Mouse (Mus musculus) adrenal gland, postnatal 14 days (tissue): ENCODE measurements at regions not wholly inside any gene's neighbourhood (a gene's known extent, or its start where the extent isn't known, plus 50 kb on each side); places are given as distances from the start of the nearest gene placed in this dataset.

ENCODE experiments used
- DNase-seq: peaks from one replicate; pipeline ENCODE4 v3.0.0; 2021; ENCODE audit warnings: mixed read lengths

DNA sequence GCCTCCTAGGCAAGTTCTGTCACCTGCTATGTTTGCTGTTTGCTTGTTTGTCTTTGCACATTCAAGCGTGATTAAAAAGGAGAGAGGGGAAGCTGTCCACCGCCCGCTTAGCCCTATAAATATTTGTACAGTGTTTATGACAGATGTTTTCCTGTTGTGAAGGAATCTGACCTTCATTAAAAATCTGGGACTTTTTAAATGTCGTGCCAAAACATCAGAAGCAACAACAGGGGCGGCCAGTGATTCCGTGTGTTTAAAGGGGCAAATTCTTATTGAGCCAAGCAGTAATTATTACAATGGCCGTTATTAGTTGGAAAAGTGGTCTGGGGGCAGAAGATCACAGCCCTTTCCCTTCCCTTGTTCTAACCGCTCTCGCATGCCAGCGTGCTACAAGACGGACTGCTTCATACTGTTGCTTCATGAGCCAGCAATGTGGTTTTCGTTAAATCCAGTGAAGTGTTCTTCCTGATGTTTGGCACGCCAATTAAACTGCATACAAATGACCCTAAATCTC, 119.3 kb downstream of the Gas1 start:
- peak; percentile 21 for DNase-seq

DNA sequence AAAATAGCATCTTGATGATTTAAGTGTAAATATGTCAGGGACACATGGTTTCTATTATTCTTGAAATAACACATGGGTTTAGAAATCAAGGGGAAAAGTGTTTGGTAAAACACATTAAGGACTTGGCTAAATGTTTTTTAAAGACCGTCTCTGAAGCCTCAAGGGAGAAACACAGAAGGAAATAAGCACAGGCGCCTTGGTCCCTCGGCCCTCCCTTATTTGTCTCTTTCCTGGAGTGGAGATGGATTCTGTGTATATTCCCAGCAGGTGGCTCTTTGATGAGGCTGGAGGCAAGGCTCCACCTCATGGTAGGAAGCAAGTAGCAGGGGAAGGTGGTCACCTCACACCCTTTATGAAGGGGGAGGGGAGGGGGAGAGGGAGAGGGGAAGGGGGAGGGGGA, 122.6 kb downstream of the Gas1 start:
- DNase-seq = no peak

DNA sequence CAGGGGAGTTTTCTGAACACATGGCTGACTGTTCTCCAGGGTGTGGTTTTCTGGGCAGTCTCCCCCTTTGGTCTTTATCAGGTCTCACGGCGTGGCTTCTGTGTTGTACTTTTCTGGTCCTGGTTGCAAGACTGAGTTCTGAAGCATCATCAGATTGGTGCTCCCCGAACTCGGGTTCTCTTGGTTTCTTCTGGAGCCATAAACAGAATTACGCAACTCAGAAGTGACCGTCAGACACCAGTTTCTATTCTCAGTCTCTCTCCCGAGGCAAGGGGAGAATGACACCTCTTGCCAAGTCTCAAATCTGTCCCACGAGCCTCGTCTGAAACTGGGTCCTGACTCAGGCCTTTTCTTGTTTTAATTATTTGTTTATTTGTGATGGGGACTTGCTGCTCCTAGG, 123.1 kb downstream of the Gas1 start:
- no peak for DNase-seq

DNA sequence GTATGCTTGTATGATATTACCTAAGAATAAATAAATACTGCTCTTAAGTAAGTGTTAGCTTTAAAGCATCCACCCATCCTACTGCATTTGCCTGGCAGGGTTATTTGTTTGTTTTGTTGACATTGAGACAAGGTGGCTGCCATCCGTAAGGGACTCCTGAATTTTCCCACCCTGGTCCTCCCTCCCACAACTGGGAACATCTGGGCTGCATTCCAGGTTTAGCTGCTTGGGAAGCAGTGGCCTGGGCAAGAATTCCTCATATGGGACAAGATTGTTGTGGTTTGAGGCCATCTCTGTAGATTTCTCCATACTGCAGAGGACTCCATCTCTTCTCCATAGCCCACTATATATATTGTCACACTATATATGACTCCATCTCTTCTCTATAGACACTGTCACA, 125.3 kb downstream of the Gas1 start:
- DNase-seq = no peak

- no peak for DNase-seq
Observed at GRCm38 (mm10) chr13:60050799-60051580, 126.2 kb downstream of the Gas1 start.

DNA sequence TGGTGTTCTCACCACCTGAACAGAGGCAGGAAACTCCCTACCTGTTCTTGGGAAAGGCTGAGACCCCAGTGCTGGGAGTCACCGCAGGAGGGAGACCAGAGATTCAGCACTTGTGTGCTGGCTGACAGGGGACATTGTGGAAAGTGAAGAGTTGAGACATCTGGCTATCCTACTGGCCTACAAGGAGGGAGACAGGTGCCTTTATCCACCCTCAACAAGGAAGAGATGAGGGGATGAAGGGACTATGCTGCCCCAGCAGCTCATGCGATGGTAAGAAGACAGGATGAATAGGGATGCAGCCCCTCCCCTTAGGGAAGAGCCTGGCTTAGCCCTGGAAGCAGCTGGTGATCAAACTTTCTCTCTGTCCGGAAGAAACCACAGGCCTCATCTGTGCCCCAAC, 127.5 kb downstream of the Gas1 start:
- no peak for DNase-seq

DNA sequence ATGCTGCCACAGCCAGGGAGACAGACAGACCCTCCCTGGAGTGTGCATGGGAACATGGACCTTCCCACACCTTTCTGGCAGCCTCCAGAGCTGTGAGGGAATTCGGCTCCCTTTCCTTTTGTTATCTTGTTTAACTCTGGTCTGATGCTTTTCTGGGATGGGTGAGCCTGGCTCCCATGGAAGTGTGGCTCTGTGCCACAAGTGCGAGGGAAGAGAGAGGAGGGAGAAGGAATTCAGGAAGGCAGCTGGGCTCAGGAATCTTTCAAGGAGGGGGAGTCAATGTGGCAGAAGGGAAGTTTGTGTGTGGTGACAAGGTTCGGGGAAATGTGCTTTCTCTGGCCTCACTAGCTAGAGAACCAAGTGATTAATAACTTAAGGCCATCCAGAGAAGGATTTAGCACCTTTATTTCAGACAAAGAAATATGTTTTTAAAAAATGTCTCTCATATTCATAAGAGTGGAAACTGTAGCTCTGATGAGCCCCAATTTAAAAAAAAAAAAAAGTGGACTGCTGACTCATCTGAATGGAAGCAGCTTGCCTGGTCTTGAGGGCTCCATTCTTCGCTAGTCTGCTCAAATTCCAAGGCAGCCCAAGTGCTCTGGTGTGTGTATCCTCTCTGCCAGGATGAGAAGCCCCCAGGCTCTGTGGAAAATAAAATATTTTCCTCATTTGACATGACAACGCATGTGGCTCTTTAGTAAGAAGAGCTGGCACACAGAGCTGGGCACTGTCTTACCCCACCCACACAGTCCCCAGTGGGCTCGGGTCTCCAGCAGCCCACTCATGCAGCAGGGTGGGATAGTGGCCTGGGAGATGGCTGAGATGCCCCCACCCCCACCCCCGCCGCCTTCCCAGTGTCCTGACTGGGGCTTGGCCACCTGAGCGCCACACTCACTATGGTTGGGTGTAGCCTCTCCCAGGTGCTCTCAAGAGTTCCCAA, 129.1 kb downstream of the Gas1 start:
- DNase-seq = no peak

- no peak for DNase-seq
Observed at GRCm38 (mm10) chr13:60045752-60046151, 131.4 kb downstream of the Gas1 start.

DNA sequence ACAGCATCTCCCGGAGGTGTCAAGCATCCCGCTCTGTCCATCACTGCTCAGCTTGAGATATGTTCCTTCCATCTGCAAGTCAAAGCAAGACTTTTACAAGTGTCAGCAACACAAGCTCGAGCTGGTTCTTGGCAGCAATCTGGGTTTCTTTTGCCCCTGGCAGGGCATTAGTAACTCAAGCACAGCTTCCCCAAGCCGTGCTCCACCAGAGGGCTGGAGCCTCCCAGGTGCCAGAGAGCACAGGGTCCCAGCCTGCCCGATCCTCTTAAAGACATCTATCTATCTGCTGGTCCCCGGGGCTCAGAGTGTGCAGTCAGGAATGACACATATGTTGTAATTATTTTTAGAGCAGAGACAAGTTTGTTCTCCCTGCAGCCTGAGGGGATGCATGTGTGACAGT, 132.3 kb downstream of the Gas1 start:
- DNase-seq = no peak

DNA sequence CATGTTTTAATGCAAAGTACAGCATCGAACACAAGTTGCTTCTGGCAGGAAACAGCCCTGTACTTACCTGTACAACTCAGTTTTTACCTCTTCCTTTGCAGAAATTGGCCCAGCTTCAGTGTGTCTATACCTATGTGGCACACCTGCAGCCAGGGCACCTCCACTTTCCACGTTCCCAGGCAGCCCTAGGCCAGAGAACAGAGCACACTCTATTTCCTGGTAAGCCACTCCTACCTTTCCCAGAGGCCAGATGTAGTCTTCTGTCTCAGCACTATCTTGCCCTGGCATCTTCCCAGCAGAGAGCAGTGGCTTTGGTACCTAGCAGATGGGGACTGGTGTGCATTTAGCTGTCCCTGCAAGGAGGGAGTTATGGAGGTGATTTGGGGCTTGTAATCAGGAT, 134.7 kb downstream of the Gas1 start:
- DNase-seq = no peak

DNA sequence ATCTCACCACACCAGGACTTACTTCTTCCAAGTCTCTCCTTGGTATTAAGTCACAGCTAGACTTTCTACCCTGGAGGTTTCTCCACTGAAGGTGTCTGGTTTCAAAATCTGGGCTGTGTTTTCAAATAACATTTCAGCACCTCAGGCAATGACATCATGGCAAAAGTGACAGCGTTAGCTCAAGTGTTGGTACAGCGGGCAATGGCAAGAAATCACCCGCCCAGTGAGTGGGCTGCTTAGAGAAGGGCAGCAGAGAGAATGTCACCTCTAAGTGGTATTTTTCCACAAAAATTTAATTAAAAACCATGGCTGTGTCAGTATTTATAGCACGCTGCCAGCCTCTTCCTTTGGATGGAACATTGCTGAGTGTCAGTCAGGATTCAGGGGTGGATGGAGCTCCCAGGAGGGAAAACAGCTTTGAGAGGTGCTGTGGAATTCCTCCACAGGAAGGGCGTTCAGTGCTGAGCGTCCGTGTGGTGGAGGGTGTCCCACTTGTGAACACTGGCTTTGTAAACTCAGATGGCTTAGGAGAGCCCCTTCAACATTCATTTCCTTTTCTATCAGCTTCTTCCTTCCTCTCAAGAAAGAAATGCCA, 141.5 kb downstream of the Gas1 start:
- DNase-seq = no peak

DNA sequence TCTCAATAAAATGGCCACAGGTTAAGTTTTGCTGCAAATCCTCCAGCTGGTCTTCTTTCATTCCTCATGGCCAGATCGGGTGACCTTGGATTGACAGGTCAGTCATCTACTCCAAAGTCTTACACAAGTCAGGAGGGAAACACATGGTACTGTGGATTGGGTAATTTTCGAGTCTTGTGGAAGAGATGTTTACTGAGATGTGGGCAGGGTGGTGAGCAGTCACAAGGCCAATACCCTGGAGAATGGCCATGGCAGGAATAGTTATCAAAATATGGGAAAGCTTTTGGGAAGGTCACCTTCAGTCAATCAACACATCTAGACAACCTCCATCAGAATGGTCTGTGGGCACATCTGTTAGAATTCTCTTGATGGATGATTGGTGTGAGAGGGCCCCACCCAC, 144.0 kb downstream of the Gas1 start:
- DNase-seq = peak; percentile 62

GRCm38 (mm10) chr13:60032586-60032985, 144.6 kb downstream of the Gas1 start:
- peak; percentile 31 for DNase-seq

DNA sequence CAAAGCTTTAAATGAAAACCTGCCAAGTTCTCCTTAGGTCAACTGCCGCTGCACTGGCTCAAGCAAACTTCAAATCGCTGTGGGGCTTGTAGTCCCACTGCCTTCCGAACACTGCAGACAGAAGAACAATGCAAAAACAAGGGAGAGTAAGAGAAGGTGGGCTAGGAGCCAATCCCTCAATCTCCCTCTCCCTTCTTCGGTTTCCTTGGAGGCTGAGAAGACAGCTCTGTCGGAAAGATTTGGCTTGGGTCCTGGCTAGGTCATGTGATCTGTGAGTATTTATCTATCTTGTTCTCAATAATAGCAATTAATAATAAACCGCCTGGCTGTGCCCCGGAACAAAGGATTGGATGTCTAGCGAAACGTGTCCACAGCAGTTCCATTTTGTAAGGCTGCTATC, 147.6 kb downstream of the Gas1 start:
- DNase-seq = no peak

- no peak for DNase-seq
Observed at GRCm38 (mm10) chr13:60020175-60020487, 157.0 kb downstream of the Gas1 start.

DNA sequence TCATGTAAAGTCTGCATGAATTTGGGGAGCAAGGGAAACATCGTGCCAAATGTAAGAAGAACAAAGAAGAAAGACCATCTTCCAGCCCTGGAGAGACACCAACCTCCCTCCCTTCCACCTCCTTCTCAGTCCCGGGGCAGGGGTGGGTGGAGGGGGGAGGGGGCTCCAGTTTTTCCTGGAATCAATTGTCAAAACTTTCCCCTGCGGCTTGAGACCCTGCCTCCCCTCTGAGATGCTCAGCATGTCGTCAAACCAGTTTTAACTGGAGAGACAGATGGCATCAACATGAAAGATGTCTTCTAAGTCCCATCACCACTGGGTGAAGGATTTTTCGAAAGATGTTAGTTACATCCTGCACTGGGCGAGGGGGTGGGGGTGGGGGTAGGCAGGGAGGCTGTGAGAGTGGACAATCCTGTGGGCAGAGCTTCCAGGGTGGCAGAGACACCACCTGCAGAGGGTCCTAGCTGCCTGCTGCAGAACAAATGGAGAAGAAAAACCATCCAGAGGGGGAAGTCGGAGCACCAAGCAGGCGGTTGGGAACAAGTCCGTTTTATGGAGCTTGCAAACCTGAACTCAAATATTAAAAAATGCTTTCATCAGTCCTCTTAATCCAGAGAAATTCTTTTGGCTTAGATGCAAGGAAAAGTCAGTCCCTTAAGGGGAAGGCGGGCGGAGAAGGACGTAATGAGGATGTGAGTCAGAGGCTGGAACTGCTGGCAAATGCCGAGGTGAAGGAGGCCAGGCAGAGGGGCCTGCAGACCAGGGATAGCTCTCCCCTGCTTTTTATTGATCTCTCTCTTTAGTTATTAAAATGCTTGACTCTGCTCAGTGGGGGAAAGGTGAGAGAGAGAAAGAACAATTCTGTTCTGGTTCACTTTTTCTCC, 157.6 kb downstream of the Gas1 start:
- peak; percentile 76 for DNase-seq

DNA sequence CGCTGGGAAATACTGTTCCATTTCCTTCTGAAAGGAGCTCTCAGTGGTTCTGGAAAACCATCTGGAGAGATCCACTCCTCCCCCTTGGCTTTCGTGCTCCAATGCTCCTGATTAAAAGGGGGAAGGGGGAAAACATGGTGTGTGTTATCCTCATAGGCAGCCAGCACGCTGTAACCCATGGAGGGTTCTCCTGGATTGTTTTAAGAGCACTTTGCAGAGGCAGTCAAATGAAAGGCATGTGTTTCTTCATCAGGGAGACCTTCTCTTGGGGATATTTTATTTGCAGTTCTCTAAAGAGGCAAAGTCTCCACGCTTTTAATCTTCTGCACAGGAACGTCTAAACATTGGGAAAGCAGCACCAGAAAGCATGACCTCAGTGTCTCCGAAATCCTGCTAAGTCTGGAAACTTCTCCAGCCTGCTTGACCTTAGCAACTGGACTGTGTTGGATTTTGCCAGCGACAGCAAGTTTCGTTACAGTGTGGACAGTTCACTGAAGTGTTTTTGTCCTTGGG, 161.3 kb downstream of the Gas1 start:
- DNase-seq = peak; percentile 62

DNA sequence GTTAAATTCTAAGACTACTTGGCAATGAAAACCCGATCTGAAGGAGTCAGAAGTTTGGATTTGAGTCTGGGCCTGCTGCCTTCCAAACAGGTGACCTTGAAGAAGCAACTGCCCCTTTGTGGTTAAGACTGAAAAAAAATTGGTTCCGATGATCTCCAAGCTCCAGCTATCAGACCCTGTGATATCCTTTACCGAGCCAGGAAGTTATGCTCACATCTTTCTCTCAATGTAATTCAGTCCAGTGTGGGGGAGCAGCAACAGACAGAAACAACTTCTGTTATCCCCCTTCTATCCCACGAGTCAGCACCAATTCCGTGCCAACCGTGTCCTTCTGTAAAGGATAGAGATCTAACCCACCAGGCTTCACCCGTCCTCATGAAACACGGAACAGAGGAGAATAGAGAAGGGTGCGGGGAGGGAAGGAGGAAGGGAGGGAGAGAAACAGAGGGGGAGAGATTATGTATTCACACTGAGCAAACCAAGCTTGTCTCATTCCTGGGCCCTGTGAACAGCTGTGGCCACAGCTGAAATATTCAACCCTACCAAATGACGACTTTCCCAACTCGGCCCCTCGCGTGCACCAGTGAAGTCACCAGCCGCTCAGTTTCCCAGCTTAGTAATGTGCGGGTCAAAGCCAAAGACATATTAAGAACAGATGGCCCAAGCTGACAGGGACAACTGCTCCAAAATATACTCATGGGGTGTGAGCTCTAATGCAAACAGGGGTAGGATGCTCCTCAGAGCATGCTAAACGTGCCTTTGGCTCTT, 164.9 kb downstream of the Gas1 start:
- no peak for DNase-seq

- no peak for DNase-seq
Observed at GRCm38 (mm10) chr13:60011092-60011491, 166.1 kb downstream of the Gas1 start.

DNA sequence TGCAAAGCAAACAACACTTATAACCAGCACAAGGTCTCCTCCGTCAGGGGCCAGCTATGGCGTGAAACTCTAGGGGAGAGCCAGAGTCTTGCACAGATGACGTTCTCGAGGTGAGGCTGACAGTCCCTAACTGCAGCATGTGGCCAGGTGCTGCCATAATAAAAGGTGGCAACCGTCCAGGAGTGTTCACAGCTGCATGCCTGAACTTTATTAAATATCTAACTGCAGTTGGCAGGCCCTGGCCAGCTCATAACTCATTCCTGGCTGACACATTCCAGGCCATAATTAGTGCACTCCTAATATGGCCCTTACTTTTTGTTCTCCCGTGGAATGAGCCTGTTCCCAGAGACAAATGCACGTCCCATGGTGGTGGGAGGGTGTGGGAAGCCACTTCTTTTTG, 169.6 kb downstream of the Gas1 start:
- DNase-seq = peak; percentile 42

DNA sequence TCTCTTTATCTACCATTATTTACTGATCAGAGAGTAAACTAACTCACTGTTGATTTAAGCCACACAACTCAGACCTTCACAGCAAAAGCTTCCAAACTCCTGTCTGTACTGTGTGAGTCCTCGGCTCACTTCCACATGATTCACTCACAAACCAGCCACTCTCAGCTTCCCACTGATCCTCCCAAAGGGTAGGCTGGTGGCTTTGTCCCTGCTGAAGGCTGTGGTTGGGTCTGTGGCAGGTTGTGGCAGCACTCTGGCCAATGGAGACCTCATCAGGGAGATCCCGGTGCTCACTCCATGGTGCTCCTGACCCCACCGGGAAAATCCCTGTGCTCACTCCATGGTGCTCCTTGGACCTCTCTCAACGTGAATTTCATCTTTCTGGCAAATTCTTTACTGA, 170.1 kb downstream of the Gas1 start:
- DNase-seq = peak; percentile 42
